Mouse (Mus musculus): ENCODE results near the gene Usp30. TPM values are rescaled to one million over a fixed set of nuclear protein-coding genes. Genes with fewer than 3 reads are reported as not detected.

Gene Usp30
- polyA plus RNA-seq (2017; shearing (Covaris generic)) = 2.3 TPM

DNA sequence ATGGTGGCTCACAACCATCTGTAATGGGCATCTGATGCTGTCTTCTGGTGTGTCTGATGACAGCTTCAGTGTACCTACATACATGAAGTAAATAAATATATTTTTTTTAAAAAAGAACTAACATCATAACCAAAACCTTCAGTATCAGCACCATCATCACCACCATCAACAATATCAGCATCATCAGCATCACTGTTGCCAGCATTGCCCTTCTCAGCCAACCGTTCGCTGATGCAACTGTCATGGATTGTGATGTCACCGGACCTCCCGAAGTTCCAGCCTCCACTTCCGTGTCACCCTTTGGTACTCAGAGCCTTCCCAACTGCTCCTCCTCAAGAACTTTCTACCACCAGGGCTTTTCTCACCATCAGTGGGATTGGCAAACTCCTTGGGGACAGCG is at the start of gene Usp30:
Gene Usp30, plus strand, starts transcription at position 301 of the 400 bp plus-strand sequence.

DNA sequence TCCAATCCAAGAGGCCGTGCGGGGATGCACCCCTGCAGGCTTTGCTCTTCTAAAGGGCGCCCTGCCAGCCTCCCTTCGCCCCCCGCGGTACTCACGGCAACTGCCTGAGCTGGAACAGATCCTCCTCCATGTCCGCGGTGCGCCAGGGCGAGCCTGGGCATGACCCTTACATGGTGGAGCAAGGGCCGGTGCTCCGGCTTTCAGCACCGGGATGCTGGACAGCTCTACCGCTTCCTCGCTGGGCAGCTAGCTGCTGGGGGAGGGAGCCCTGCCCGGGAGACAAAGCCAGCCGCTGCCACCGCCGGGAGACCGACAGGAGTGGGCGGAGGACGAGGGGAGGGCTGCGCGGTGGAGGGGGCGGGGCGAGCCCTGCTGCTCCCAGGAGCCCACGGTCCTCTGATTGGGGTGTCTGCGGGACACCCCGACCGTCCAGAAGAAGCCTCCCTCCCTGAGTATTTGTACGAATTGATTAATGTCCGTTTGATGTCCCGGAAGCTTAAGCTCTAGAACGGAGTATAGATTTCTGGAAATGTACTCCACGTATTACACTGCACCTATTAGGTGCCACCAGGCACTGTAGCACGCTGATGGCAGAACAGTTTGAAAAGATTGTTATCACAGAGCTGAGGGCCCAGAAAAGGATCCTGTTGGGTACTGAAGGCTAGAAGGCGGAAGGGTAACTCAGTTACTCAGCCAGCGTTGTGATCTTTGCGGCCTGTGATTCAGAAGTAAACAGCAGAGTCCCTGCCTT is 26.0 kb downstream of the Usp30 start, which contains the start of gene Svop:
Gene Svop, minus strand, starts transcription at position 514 of the 751 bp plus-strand sequence.

DNA sequence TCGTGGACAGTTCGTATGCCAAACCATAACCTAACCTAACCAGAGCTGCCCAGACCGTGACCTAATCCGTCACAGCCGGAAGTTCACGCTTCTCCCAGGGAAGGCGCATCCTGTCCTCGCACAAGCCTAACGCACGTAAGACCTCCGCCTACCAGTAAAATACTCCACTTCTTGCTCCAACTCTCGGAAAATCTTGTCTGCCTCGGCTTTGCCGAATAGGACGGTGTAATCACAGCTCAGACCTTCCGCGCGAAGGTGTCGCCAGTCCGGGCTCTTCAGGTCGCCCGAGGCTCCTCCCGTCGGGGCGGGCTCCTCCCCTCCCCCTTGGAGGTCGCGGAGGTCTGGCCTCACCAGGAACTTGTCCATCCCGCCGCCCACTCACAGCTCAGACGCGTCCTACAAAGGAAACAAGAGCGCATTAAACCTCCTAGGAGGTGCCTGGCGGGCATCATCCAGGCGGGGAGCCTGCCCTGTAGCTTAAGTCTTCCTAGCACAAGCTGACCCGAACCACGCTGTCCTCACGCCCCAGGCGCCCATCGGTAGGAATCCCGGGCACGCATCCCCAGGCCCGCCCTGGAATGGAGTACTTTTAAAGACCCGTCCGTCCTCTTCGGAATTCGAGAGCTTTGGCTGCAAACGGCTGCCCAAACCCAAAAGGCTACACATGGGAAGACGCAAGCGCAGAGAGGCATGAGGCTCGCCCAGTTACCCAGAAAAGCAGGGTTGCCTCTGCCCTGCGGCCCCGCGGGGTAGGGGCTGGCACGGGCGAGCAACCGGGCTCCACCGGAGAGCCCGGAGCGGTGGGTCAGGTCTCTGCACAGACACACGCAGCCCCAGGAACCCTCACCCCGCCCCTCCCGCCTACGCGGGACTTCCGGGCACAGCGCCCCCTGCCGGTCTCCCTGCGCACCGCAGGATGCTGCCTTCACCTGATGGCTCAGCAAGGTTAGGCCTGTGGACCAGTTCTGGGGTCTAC is 62.4 kb downstream of the Usp30 start, which contains the start of gene Alkbh2:
Gene Alkbh2, minus strand, starts transcription at position 845 of the 976 bp plus-strand sequence.

GRCm38 (mm10) chr5:114130211-114130605 is 64.9 kb downstream of the Usp30 start, which contains the start of gene Ung:
Gene Ung (plus strand): TSS chr5:114130386.

DNA sequence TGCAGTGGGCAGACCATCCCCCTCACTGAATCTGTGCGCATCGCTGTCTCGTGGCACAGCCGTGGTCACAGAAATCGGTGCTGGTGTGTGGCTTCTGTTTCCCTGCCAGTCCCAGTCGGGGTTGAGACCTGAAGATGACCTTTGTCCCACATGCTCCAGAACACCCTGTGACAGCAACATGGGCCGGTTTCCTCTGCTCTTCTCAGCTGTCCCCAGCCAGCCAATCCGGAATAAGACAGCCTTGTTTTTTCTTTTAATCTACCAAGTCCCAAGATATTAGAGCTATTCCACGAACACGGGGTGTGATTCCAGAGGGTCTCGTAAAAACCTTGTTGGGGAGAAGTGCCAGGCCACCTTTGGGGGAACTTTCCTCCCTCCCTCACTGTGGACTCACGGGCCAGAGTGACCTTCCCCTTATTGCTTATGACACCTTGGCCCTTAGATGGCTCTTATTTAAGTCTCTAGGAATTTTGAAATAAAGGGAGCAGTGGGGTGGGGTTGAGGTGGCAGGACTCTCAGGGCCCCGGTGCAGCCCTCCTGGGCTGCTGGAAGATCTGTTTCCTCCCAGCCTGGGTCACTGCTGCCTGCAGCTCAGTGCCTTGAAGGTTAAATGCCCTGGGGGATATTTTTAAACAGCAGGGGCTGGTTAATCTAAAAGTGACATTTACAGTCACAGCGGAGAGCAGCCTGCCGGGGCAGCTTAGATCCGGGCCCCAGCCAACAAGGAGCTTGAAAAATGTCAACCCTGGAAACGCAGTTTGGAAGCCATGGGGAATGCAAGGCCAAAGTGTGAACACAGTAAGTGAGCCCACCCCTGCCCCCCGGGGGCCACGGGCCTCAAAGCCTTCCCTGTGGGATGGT is 81.0 kb downstream of the Usp30 start, which contains the start of gene Acacb:
Gene Acacb, plus strand, starts transcription at position 508 of the 861 bp plus-strand sequence.

Other genes starting within 250 kb of the Usp30 start
- gene Selplg, start 232.8 kb upstream of the Usp30 start, polyA plus RNA-seq (2017; shearing (Covaris generic)) = 993 TPM
- 101 TPM for gene Coro1c, start 156.7 kb upstream of the Usp30 start, polyA plus RNA-seq (2017; shearing (Covaris generic))
- gene Ssh1, start 71.6 kb upstream of the Usp30 start, polyA plus RNA-seq (2017; shearing (Covaris generic)) = 30.9 TPM
- gene Dao, start 61.8 kb upstream of the Usp30 start, polyA plus RNA-seq (2017; shearing (Covaris generic)) = 0.87 TPM
- gene Svop, start 26.1 kb downstream of the Usp30 start, polyA plus RNA-seq (2017; shearing (Covaris generic)) = 0.34 TPM
- 17.2 TPM for gene Alkbh2, start 62.8 kb downstream of the Usp30 start, polyA plus RNA-seq (2017; shearing (Covaris generic))
- 2.6 TPM for gene Ung, start 64.9 kb downstream of the Usp30 start, polyA plus RNA-seq (2017; shearing (Covaris generic))
- gene Acacb, start 81.1 kb downstream of the Usp30 start, polyA plus RNA-seq (2017; shearing (Covaris generic)) = 0.44 TPM
- not detected for gene Foxn4, start 208.3 kb downstream of the Usp30 start, polyA plus RNA-seq (2017; shearing (Covaris generic))
- gene Myo1h, start 223.7 kb downstream of the Usp30 start, polyA plus RNA-seq (2017; shearing (Covaris generic)) = 7.0 TPM

All from inflammation-experienced regulatory T-cells, adult 16 weeks (primary cell).